Mouse (Mus musculus): ENCODE measurements around the gene Pdzrn4. TPM values are rescaled to one million over a fixed set of nuclear protein-coding genes. Genes with fewer than 3 reads are reported as not detected.

Pdzrn4 gene
- polyA plus RNA-seq (2017; shearing (Covaris generic)), result under 1 TPM in 1 of 2 experiments, not detected in 1; 0.34 TPM

DNA sequence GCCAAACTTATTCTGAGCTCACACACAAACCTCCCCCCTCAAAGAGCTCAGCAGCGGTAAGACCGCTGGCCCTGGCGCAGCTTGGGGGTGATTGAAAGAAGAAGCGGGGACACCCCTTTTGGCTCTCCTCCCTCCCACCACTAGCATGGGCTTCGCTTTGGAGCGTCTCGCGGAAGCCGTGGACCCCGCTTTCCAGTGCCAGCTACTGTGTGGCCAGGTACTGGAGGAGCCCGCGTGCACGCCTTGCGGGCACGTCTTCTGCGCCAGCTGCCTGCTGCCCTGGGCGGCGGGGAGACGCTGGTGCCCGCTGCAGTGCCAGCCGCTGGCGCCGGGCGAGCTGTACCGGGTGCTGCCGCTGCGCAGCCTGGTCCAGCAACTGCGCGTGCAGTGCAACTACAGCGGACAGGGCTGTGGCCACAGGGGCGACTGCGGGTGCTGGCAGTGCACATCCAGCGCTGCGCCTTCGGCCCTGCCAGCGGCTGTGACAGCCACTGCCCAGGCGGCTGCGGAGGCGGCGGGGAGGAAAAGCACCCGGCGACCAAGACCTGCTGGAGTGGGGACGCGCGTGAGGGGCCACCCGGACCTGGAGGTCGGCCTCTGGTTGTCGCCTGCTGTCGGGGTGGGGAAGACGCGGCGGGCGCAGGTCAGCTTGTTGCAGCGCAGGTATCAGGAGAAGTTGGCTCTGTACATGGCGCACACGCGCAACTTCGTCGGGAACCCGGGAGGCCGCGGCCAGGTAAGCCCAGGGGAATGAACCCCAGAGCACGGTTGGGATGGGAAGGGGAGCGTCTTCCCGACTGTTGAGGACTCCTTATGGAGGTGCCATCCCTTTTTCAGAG, at the start of gene Pdzrn4:
Gene Pdzrn4, plus strand, starts transcription at position 112 of the 839 bp plus-strand sequence.

Data from activated CD4-positive, CD25-positive, alpha-beta regulatory T cell (primary cell).